Mouse (Mus musculus): ENCODE measurements at regions not wholly inside any gene's neighbourhood (a gene's known extent, or its start where the extent isn't known, plus 50 kb on each side); places are given as distances from the start of the nearest gene placed in this dataset.

DNA sequence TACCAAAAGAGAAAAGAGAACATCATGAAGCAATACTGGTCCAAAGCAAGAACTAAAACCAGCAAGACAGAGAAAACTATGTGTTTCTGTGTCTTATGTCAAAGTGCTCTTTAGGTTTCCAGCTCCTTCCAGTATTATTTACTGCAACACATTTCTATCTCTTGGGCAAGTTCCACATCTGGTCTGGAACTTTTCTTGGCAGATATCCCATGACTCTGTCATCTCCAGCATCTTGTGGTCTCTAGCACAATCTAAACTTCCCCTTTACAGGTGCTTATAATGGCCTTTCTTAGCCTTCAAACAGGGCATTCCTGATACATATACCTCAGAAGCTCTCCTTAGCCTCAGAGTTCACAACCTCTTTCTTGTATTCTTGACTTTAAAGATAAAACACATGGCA is 568.9 kb downstream of the Nup35 start:
- no peak for ATAC-seq
- no peak overlapping the region for H3K4me3 ChIP-seq (ENCODE audit: low read depth, low read length)
- H3K9ac ChIP-seq (ENCODE audit: low read length): no peak overlapping the region
- no peaks in the 10 kb centered on the region for H3K36me3 ChIP-seq (ENCODE audit: control insufficient read depth, insufficient read depth, low read length)
- no peak overlapping the region for H3K4me2 ChIP-seq (ENCODE audit: low read length)
- no peaks in the 10 kb centered on the region for H3K4me1 ChIP-seq (ENCODE audit: control insufficient read depth, insufficient read depth, low read length)
- H3K9me3 ChIP-seq (replicated peaks; ENCODE audit: control insufficient read depth, low read length): no peaks in the 10 kb centered on the region
- H3K27ac ChIP-seq (ENCODE audit: low read depth, low read length): no peak overlapping the region
- no peaks in the 10 kb centered on the region for H3K27me3 ChIP-seq (replicated peaks; ENCODE audit: control insufficient read depth, insufficient read depth, low read length)
- no peak for DNase-seq (ENCODE audit: low spot score)

DNA sequence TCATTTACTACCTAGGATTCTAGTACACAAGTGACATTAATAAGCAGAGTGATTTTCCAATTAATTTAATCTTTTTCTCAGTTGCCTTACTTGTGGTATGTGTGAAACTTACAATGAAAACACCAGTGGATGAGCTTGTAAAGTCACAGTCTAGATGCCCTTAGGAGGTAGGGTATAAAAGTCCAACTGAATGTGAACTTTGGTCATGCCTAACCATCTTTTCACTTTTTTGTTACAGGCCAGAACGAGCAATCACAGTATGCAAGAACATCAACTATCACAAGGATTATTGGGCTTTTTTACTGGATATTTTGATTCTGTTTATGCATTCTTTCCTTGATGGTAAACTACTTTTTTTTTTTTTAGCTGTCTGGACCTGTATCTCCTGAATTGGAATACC is 573.8 kb downstream of the Nup35 start:
- Histone ChIP-seq H3K9ac (ENCODE audit: low read length) (no peak overlapping the region), H3K27ac (ENCODE audit: low read depth, low read length) (no peak overlapping the region), H3K9me3 (replicated peaks; ENCODE audit: control insufficient read depth, low read length) (no peaks in the 10 kb centered on the region), H3K36me3 (ENCODE audit: control insufficient read depth, insufficient read depth, low read length) (no peaks in the 10 kb centered on the region), H3K4me2 (ENCODE audit: low read length) (no peak overlapping the region), H3K4me3 (ENCODE audit: low read depth, low read length) (no peak overlapping the region), H3K4me1 (ENCODE audit: control insufficient read depth, insufficient read depth, low read length) (no peaks in the 10 kb centered on the region), H3K27me3 (replicated peaks; ENCODE audit: control insufficient read depth, insufficient read depth, low read length) (no peaks in the 10 kb centered on the region)
- ATAC-seq (no peak), DNase-seq (ENCODE audit: low spot score) (no peak)
- 83% methylated on average over 1 of the region's 1 CpGs for WGBS

DNA sequence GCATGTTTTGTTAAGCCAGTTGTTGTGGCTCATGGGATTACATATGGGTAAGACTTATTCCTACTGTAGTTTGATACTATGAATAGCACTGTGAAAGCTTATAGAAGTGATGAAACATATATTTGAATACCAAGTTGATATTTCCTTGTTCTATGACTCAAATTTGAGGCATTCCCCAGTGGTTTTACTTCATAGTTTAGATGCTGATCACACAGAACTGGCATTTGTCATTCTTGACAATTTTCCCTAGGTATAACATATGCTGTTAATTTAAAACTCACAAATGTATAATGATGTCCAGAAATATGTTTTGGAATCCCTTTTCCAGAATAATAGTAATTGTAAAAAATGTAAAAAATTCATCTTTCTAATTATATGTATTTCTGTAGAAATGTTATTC is 583.5 kb downstream of the Nup35 start:
- Histone ChIP-seq H3K4me2 (ENCODE audit: low read length) (no peak overlapping the region), H3K36me3 (ENCODE audit: control insufficient read depth, insufficient read depth, low read length) (no peaks in the 10 kb centered on the region), H3K27ac (ENCODE audit: low read depth, low read length) (no peak overlapping the region), H3K27me3 (replicated peaks; ENCODE audit: control insufficient read depth, insufficient read depth, low read length) (no peaks in the 10 kb centered on the region), H3K9me3 (replicated peaks; ENCODE audit: control insufficient read depth, low read length) (no peaks in the 10 kb centered on the region), H3K4me1 (ENCODE audit: control insufficient read depth, insufficient read depth, low read length) (no peaks in the 10 kb centered on the region), H3K4me3 (ENCODE audit: low read depth, low read length) (no peak overlapping the region), H3K9ac (ENCODE audit: low read length) (no peak overlapping the region)
- ATAC-seq (no peak), DNase-seq (ENCODE audit: low spot score) (no peak)
